Mouse (Mus musculus) kidney, adult 18-20 months (tissue): ENCODE data around the gene Ascc2.

Source experiments
- DNase-seq: peaks from one replicate; pipeline ENCODE4 v3.0.0; 2021

Ascc2 gene

DNA sequence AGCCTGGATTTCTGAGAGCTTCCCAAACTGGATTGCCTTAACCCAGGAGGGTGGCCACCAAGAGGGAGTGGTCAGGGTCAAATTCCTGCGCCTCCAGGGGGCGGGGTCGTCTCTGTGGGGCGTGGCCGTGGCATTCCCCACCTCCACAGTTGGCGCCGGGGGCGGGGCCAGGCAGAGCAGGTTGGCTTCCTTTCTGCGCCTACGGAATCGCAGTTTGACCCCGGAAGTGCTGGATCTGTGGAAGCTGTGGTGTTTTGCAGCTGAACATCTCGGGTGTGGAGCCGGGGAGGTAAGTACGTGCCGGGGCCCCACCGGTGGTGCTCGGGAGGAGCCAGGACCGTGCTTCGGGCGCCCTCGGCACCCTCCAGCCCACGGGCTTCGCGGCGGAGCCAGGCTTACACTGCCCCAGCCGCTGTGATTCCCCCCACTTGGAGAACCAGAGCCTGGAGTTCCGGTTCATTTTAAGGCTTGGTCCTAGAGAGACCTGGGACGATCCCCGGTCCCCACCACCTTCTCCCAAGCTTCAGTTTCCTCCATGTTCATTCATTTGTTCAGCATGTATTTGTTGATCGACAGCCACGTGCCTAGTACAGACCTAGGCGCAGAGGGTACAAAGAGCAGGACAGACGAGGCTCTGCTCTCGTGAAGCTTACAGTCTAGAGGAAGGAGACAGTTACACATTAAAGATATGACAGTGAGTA lies at the start of gene Ascc2:
Gene Ascc2 (plus strand): TSS at position 214 of the 701 bp plus-strand sequence.
- DNase-seq, result peak; percentile 99

DNA sequence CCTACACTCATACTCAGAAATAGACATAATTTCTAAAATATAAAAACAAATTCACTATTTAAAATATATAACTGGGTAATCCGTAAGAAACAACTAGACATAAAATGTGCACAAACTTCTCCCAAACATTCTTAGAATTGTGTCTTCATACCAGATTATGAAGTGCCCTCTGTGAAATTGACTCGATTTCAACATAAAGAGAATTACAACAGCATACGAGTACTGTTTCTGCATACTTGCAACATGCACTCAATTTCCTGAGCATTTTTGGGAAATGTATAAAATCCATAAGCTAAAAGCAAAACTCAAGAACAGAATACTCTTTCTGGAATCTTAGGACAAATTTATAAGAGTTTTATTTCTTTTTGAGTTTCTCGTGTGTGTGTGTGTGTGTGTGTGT lies 45.7 kb upstream of the Ascc2 start:
- DNase-seq, result no peak

DNA sequence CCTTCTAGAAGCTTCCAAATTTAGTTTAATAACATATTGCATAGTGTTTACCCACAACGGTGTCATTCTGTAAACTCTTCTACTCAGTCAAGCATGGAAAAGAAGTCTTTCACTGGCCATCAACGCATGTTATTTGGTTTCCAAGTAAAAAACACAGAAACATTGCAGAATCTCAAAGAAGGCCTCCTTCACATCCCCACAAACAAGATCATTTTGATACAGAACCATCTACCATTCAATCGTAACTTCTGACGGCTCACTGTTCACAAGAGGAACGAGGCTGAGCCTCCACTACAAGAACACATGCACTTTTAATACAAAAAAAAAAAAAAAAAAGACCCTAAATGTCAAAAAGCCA lies 44.1 kb upstream of the Ascc2 start:
- no peak for DNase-seq

DNA sequence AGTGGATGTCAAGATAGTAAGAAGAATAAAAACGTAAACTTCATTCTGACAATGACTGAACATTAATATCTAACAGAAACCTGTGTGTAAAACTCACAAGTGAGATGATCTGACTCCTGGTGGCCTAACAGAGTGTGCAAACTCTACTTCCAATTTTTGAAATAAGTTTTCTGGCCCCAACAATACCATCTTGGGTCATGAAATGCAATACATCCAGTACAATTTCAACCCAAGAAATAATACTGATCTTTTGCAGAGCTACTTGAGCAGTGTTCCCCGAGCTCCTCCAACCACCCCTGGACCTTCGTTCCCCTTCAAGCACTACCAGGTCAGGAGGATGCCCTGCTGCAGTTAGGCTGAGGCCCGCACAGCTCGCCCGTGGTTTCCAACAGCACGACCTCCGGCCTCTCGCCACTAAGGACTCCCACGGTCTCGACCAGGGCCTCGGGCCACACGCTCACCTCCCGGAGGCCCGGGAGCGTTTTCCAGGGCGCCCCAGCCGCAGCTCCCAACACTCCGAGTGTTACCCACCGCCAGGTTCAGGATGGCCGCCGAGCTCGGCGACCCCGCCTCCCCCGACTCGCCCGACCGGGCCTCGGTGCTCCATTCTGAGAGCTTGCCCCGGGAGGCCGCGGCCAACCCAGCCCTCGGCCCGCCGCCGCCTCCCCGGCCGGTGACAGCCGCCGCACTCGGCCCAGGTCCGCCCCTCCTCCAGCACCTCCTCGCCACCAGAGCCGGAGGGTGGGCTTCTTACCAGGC lies 43.5 kb upstream of the Ascc2 start:
- DNase-seq, result peak; percentile 67

DNA sequence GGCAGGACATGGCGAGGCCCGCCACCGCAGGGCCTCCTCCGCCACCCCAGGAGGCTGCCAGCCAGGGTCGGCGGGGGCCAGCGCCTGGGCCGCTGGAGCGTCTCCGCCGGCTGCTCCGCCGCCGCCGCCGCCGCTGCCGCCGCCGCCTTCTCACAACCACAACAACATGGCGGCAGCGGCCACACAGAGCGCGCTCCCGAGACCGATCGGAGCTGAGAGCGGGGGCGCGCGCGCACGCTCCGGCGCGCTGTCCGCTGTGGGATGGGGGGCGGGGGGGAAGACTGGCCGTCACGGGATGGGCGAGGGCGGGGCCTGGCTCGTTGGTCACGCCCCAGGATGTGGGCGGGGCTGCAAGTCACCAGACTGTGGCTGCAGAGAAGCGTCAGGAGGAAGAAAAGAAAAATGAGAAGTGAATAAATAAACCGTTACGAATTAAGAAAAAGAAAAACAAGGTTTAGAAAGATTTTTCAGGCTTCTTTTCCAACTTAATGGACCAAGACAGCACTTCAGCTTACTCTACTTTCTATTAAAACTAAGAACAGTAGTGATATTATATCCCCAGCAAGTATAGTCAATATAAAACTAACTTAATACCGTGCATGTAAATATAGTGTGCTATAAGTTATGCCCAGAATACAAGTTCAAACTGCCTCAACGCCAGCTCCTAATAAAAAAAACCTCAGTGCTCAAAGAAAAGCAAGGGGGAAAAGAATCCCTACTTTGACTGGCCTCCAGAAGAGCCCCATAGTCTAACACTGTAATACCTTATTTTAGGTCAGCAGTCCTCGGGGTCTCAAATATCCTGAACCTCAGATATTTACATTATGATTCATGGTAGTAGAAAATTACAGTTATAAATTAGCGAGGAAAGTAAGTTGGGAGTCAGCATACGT lies 42.7 kb upstream of the Ascc2 start, which contains the start of gene Mtmr3:
Gene Mtmr3 (minus strand): TSS at position 256 of the 893 bp plus-strand sequence.
- peak; percentile 97 for DNase-seq

DNA sequence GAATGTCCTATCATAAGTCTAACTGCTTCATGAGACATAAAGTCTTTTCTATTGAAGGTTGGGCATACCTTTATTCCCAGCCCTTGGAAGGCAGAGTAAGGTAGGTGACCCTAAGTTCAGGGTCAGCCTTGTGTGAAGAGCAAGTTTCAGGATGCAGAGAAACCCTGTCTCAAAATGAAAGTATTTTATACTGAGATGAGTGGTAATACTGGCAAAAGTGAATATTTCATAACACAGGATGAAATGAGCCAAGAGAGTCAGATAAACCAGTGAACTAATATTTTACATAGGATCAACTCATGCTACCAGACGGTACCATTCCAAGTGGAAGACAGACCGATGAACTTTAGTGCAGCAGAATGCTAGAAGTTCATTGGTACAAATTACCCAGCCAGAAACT lies 39.1 kb upstream of the Ascc2 start:
- no peak for DNase-seq

DNA sequence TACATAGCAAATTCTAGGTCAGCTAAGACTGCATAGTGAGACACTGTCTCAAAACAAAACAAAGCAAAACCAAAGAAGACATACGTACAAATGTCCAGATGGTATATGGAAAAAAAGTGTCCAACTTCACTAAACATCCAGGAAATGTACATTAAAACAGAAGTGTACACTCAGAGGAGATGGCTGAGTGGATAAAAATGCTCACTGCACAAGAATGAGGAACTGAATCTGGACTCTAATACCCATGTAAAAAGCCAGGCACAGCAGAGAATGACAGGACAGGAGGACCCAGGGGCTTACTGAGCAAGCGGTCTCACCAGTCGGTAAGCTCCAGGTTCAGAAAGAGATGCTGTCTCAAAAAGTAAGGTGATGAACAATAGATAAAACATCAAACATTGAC lies 37.6 kb upstream of the Ascc2 start:
- no peak for DNase-seq

DNA sequence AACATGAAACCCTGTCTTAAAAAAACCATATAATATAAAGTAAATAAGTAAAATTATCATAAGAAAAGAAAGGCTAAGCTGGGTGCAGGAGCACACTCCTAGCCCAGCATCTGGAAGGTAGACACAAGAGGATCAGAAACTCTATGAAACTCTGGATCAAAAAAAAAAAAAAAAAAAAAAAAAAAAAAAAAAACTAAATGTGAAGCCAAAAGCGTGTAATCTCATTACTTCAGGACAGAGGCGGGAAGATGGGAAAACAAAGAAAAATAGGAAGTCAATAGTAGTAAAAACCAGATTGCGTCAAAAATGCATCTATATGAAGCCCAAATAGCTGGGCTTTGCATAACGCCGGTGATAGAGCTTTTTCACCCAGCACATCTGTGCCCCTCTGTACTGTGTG lies 35.7 kb upstream of the Ascc2 start:
- no peak for DNase-seq

DNA sequence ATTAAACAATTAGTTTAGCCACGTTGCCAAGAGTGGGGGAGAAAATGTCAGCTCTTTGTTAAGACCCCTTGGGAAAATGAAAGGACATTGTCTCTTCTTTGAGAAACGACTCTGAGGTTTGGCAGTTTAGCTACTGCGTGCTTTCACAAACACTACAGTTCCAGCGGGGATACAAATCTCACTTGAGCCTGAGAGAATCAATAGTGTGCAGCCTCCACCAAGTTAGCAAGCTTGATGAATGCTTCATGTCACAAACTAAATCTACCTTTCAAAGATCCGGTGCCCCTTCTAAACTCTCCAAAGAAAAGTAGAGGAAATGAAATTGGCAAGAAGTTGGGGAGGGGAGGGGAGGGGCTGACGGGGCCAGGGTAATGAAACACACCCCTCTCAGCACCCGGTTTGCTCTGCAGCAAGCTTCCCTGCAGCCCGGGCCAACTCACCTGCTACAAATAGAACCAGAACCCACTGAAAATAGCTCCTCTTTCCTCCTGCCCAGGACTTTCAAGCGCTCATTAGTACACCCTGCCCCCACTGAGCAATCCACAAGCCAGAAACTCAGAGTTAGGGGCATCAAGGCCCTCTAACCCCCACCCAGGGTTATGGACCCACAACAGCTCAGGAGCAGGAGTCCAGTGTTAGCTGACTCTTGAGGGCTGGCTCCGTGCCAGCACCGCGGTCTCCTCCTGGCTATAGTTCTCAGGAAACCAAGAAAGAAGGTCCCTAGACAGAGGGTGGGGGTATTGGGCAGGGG lies 34.7 kb upstream of the Ascc2 start:
- peak; percentile 59 for DNase-seq

DNA sequence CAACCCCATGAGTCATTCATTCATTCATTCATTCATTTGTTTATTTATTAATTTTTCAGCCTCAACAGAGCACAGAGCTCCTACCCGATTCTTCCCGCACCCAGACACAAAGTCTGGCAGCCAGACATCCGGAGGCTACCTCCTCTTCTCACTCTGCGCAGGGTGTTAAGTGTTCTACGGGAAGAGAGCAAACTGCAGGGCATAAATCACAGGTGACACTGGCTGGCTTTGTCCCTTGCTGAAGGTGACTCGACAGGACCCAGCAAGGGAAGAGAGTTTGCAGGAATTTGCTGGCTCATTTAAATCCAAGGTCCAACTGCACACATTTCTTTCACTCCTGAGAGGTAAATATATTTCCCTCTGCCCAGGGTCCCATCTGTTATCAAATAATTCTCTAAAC lies 33.1 kb upstream of the Ascc2 start:
- no peak for DNase-seq

DNA sequence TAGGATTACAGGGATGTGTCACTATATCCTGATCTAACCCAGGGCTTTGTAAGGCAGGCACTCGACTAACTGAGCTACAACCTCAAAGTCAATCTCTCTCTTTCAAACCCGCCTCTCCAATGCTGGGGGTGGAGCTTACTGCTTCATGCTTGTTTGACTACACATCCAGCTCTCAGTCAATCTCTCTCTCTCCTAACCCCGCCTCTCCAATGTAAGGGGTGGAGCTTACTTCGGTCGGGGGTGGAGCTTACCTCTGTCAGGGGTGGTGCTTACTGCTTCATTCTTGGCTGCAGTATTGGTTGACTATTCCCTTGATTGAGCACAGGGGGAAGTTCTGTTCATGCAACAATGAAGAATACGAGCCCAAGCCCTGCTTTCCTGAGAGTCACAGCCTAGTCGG lies 32.1 kb upstream of the Ascc2 start:
- DNase-seq, result peak; percentile 49

DNA sequence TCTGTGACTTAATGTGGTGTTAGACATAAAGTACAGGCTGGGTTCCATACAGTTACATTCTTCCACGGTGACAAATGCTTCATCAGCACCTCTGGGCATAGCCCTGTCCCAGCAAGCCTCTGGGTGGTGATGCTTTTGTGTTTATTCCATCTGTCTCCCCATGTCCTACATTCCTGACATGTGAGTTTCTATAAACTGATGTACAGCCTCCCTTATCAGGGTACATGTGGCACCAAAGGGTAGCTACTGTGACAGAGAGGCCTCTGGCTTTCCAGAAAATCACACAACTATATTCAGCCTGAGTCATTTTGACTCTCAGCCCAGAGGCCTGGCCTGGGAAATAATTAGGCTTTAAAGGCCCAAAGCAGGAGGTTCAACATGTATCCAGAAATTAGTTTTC lies 31.0 kb upstream of the Ascc2 start:
- DNase-seq, result no peak

DNA sequence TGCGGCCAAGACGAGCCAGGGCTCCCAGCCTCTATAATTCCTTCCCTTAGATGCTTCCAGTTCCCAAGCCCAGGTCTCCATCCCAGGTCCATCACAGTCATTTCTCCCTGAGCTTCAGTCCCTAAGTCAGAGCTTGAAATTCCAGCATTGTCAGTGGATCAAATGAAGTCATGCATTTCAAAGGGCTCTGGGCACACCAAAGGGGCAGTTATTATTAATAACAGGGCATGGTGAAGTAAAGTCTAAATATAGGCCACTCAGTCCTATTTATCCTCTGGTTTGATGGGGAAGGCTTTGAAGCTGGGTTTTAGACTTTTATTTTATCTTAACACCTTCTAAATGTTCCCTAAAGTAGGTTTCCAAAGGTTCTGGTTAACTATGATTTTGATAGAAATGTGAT lies 25.6 kb upstream of the Ascc2 start:
- DNase-seq, result no peak

DNA sequence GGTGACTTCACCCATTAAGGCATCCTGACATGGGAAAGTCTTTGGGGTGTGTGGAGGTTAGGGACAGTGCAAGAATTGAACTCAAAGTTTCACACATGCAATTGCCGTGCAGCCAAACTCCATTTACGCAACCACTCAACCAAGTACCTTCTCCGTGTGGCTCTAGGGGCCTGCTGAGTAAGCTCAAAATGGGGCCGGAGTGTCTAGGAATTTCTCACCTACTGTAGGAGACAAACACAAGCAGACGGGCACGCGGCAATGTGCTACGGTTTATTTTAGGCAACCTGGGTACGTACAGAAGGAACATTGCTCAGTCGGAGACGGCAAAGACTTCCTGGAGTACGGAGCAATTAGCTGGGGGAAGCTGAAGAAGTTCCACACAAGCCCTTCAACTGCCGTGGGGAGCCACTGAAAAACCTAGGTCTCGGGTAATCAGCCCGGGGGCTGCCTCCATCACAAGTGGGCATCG lies 17.5 kb upstream of the Ascc2 start, which contains the start of gene Gm11032:
Gene Gm11032 (plus strand): TSS at position 51 of the 469 bp plus-strand sequence.
- no peak for DNase-seq

DNA sequence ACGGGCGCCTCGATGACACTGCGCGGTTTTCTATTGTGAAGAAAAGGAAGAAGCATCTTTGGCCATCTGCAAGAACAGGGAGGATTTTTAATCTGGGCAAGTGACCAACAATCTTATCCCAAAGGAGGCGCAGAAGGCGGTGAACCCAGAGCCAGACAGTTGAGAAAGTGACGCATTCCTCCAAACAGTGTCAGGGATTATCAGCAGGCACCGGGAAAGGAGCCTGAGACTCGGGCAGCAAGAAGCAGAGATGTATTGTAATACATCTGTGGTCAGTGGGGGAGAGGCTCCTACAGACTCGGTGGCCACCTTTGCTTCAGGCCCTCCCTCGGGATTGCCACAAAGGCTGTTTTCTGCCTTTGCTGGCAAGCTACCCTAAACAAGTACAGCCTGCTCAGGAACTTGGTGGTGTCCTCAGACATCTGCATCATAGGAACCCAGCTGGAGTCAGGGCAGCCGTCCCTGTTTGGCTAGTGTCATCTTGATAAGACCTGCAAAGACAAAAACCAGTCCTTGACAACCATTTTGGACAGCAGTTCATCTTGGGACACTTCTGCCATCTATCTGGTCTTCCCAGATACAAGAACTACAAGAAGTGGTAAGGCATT lies 16.9 kb upstream of the Ascc2 start:
- no peak for DNase-seq

DNA sequence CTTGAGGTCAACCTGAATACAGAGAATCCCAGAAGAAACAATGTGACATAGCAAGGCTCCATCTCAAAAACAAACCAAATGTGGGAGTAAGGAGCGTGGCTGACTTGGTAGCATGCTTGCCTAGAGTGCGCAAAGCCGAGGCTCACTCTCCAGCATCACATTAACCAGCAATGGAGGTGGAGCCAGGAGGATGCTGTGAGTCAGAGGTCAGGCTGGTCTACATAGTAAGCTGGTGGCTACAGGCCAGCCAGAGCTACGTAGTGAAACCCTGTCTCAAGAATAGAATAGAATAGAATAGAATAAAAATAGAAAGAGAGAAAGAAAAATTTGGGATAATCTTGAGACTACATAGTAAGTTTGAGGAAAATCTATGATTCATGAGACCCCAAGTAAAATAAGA lies 15.7 kb upstream of the Ascc2 start:
- DNase-seq, result no peak

DNA sequence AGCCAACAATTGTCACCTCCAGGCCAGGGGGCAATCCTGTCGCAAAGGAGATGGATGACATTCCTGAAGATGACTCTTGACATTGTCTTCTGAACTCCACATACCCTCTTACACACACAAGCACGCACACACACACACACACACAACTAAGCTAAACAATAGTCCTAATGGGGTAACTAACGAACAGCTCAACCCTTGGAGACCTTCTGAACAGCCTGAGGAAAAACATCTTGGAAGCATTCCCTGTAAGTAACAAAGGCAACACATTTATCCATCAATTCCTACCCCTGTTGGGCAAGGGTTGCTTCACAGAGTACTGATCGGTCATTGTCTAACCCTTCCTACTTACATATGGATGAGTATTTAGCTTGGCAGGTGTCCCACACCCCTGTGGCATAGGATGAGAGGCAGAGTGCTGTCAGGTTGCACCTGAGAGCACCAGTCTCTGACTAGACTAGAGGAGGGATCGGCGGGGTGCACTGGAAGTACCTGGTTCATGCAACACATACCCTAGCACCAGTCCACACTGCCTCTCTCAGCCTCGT lies 15.0 kb upstream of the Ascc2 start:
- no peak for DNase-seq

DNA sequence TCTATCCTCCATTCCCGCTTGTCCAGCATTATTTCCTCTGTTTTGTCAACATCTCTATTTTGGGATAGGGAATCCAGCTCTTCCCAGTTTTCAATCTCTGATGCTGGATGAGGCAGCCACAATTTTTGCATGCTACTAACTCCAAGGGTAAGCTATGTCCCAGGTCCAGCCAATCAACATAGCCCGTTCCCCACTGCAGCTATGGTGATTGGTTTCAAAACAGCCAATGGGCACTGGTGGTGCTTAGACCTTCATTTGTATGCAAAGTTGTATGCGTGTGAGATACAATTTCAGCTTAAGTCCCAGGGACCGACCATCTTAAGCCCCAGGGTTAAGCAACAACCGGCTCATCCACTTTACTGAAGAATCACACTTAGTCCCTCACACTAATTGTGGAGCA lies 14.6 kb upstream of the Ascc2 start:
- DNase-seq, result no peak

DNA sequence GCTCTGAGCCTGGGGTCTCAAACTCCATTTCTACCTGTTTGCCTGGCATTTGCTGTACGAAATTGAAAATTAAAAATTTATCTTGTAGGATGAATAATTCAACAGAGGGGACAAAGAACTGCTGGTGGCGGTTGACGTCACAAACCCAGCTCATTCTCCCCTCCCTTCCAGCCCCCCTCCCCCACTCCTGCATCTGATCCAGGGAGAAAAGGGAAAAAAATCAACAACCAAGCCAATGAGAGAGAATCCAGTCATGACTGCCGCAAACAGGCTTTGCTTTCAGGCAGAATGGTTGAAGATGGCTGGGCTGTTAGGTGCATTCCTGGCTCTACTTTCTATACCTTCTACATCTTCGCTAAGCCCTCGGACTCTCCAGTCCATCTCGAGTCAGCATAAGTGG lies 11.6 kb upstream of the Ascc2 start:
- DNase-seq, result no peak

DNA sequence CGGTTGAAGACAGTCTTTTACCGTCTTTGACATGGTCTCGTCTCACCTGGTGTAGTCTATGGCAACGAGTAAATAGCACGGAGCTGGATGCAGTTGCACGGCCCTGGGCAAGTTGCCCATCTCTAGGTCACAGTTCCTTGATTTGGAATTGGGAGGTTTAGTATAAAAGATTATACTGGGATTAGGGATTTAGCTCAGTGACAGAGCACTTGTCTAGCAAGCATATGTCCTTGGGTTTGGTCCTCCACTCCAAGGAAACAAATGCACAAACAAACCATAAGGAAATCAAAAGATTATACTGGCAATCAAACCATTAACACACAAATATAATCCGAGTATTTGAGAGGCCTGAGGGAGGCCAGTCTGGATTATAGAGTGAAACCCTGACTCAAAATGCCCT lies 9.9 kb upstream of the Ascc2 start:
- DNase-seq, result no peak

DNA sequence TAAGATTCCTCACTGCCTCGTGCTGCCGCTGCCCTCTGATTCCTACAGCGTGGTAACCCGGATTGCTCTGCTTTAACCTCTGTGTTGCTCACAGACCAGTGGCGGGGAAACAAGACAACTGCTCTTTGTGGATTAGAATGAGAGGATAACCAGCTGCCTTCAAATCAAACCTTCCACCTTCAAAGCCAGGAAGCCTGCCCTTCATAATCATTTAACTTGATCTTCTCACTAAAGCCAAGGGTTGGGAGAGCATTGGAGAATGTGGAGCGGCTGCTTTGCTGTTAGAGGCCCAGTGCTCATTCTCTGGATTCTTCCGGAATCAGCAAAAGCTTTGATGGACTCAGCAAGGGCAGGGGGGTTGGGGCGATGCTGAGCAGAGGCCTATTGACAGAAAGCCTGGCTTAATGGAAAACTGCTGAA lies 7.7 kb upstream of the Ascc2 start:
- DNase-seq, result peak; percentile 38

DNA sequence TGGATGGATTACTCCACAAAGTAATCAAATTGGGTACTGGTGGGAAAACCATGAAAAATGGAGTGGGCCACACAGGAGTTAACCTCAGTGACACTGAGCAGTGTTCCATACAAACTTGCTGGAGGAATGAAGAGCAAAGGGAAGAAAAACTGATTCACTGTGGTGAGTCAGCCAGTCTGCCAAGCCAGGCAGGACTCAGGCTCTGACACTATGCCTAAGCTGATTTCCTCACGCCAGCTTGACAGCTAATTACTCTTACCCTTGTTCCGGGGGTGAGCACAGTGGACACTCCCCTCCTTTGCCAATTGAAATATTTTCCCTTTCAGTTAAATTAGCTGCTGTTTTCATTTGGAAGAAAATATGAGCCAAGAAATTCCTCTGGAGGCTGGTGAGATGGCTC lies 4.1 kb upstream of the Ascc2 start:
- no peak for DNase-seq
